Mouse (Mus musculus) cerebellum, adult 2 months (tissue): ENCODE measurements around the gene 9230104L09Rik.

ENCODE experiments used
- CTCF ChIP-seq: fragments of 200-500 bp; IDR thresholded peaks from 2 replicates; pipeline ENCODE4 v1.5.1; 2011; ENCODE audit warnings: low read depth, mild to moderate bottlenecking, control low read depth, low read length, moderate library complexity, borderline replicate concordance; ENCODE audit not compliant: insufficient read depth
- POLR2A ChIP-seq: fragments of 200-500 bp; IDR thresholded peaks from 2 replicates; pipeline ENCODE4 v1.6.1; 2011; ENCODE audit warnings: low read length, control low read depth, borderline replicate concordance; ENCODE audit not compliant: insufficient read depth

DNA sequence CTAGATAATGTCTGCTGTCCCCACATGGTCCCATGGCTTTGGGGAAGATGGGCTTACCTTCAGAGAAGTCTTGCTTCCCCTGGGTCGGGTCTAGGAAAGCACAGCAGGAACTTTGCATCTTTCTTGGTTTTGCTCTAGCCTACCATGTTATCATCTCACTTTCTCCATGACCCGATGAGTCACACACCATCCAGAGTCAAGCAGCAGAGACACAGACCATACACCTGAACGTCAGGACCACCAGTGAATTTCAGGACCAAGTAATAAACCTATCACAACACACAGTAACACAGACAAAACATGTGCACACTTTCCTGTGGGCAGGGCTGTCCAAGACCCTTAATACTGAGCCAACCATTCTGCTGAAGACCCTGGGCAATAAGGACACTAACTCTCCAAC is 5.7 kb upstream of the 9230104L09Rik start:
- no peak for TF ChIP-seq CTCF
- TF ChIP-seq POLR2A = no peak
